Mouse (Mus musculus): ENCODE results near the gene Wdfy3.
"Not testable (repeated sequence)": the region's sequence is repeated elsewhere in the genome, so short reads cannot be mapped to it uniquely, and the experiment has no call there.

The Wdfy3 gene

DNA sequence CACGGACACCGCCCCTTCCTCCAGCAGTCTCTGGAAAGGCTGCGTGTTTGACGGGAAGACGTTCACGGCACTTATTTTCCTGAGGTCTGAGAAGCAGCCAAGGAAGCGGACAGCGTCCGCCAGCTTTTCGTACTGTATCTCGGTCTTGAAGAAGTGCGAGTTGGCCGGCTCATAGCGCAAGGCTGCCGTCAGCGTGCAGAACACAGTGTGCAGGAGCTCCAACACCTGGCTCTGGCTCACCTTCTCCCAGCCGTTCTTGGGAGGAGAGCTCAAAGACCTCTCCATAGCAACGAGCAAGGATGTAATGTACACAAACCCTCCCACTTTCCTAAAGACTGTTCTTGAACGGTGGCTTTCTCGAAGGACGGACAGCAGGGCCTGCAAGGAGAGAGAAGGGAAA is 132.4 kb downstream of the Wdfy3 start:
- no peak for DNase-seq

DNA sequence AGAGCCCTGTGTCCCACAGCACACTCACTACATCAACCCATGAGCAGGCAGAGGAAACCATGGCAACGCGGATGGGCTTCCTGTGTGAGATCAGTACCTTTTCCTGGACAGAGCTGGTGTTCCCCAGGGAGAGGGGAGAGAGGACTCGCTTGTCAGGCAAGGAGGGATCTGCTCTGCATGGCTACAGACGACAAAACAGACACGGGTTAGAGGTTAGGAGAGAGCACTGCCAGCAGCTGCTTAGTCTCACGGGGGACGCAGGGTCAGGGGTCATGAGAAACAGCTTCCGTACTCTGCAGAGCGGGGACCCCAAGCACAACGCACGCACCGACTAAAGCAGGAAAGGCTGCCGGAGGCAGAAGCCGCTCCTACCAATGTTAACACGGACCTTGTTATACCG is 133.8 kb downstream of the Wdfy3 start:
- DNase-seq: no peak

- peak; percentile 12 for DNase-seq
These were observed 135.1 kb downstream of the Wdfy3 start for GRCm38 (mm10) chr5:101934629-101935028.

- no peak for DNase-seq
These were observed 136.5 kb downstream of the Wdfy3 start for GRCm38 (mm10) chr5:101932971-101933810.

GRCm38 (mm10) chr5:101931997-101932396 is 137.7 kb downstream of the Wdfy3 start:
- DNase-seq: no peak

GRCm38 (mm10) chr5:101926311-101926710 is 143.4 kb downstream of the Wdfy3 start:
- DNase-seq: no peak

GRCm38 (mm10) chr5:101923710-101924109 is 146.0 kb downstream of the Wdfy3 start:
- no peak for DNase-seq

DNA sequence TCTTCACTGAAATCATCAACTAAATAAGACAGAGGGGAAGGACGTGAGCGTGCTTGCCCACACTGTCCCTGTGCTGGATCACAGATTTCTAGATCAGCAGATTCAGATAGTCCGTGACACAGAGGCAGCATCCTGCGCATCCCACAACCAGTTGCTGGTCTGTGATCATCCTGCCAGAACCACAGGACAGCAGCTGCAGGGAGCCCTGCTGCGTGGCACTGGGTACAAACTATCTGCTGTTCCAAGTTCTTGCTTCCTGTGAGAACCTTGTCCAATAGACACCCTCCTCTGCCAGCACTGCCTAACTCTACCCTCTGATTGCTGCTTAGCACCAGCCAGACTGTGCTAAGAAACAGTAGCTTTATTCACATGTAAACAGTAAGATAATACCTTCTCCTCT is 150.2 kb downstream of the Wdfy3 start:
- no peak for DNase-seq

- DNase-seq: no peak
These were observed 160.3 kb downstream of the Wdfy3 start for GRCm38 (mm10) chr5:101909468-101909867.

DNA sequence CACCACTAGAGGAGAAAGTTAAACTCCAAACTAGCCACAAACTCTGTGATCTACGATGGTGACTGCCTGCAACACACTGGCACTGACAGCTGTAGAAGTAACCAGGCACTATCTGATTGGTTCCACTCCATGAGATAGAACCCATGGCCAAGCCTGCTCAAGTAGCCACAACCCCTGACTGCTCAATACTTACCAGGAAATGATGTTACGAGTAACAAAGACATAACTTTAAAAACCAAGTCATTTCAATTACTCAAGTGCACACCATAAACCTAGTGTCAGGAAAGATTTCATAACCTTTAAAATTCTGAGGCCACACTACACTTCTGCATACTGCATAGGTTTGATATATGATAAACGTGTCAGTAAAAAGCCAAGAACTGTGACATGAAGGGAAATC is 164.1 kb downstream of the Wdfy3 start:
- no peak for DNase-seq

DNA sequence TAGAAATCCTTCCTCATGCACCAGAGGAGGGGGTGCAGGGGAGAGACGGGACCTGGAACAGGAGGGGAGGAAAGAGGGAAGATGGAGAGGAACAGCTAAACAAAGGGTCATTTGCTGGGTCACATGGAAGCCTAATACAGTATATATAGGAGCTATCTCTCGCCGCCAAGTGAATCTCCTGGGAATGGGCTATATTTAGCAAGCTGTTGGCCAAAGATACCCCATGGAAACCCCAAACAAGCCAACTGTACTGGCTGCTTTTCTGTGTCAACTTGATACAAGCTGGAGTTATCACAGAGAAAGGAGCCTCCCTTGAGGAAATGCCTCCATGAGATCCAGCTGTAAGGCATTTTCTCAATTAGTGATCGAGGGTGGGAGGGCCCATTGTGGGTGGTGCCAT is 164.9 kb downstream of the Wdfy3 start:
- DNase-seq: not testable (repeated sequence)

GRCm38 (mm10) chr5:101902686-101903085 is 167.0 kb downstream of the Wdfy3 start:
- DNase-seq: no peak

GRCm38 (mm10) chr5:101899981-101900380 is 169.7 kb downstream of the Wdfy3 start:
- no peak for DNase-seq

DNA sequence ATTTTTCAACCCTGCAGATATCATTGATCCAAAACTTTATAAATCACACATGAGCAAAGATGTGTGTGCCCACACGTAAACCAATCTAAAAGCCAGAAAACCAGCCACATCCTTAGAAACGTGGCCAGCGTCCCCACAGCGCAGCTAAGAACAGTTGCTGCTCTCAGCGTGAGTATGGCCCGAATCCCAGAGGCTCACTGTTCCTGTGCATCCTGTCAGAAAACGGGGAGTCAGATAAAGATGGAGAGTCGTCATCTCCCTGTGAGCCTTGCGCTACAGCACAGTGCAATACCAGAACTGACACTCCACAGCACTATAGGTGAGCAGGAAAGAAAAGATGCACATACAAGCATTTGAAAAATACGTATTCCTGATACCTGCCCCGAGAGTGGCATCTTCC is 172.9 kb downstream of the Wdfy3 start:
- DNase-seq: no peak

GRCm38 (mm10) chr5:101895717-101896645 is 173.7 kb downstream of the Wdfy3 start:
- DNase-seq: no peak

GRCm38 (mm10) chr5:101895119-101895518 is 174.6 kb downstream of the Wdfy3 start:
- no peak for DNase-seq

DNA sequence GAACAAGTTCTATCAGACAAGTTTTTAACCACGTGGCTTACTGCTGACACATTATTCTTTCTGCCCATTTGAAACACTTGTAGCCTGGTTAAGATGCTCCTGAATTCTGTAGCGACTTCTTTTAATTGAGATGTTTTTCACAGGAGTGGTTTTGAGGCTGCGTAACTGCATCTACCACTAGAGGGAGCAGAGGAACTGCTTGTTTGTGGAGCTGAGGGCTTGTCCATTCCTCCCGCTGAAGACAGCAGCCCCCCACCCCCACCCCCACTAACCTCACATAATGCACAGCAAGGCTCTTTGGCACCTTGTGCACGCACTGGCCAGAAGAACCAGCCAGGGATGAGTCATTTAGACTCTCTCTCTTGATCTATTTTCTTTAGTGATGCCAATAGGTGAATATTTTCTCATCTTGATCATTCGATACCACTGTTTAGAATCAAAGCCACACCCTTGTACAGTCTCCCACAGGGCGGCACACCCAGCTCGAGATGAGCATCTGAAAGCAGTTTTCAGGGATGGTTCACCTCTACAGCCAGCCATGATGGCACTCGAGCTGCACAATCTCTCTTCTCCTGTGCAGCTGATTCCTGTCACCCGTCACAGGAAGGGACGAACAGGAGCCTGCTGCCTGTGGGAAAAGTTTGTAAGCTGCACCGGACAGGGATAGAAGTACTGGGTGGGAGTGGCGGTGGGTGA is 175.8 kb downstream of the Wdfy3 start:
- DNase-seq: no peak

DNA sequence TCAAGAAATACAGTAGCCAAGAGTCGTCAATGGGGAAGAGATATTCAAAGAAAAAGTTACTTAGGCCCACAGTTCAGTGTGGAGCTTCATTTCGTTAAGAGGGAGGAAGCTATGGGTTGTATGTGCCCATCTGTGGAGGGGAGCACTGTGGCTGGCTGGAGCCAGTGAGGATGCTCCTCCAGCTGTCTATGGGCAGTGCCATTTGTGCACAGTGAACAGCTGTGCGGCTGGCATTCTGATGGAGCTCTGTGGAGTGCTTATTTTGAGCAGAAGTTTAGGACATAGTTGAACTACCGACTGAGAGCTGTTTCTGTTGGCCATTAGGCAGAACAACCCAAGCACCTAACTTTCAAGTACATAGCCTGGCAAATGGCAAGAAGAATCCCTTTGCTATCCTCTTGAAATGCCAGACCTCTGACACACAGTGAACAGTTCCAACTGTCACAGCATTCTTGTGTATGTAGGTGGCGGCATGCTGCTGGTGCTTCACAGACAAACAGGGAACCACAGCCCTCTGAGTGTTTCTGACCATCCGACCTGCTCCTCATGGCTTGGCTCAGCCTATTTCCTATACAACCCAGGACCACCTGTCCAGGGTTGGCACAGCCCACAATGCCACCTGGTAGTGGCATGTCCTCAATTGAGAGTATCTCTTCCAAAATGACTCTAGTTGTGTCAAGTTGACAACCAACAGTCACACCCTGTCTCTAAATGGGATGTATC is 177.9 kb downstream of the Wdfy3 start:
- DNase-seq: no peak

GRCm38 (mm10) chr5:101887989-101888388 is 181.7 kb downstream of the Wdfy3 start:
- no peak for DNase-seq

DNA sequence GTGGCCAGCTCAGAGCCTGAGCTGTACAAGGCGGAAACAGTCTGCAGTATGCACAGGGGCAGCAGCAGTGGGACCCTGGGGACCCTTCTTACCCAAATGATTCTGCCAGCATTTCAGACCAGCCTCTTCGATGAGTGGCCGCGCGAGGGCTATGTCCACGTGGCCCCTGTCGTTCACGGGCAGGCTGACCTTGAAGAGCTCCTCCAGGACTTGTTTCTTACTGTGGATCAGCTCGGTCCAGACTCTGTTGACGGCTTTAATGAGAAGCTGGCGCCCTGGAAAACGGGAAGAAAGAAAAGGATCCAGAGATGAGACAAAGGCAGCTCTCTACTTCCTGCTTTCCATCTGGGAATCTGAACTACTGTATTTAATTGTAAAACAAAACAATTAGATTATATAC is 184.7 kb downstream of the Wdfy3 start:
- no peak for DNase-seq

GRCm38 (mm10) chr5:101882191-101882590 is 187.5 kb downstream of the Wdfy3 start:
- DNase-seq: no peak

GRCm38 (mm10) chr5:101879914-101880313 is 189.8 kb downstream of the Wdfy3 start:
- no peak for DNase-seq

DNA sequence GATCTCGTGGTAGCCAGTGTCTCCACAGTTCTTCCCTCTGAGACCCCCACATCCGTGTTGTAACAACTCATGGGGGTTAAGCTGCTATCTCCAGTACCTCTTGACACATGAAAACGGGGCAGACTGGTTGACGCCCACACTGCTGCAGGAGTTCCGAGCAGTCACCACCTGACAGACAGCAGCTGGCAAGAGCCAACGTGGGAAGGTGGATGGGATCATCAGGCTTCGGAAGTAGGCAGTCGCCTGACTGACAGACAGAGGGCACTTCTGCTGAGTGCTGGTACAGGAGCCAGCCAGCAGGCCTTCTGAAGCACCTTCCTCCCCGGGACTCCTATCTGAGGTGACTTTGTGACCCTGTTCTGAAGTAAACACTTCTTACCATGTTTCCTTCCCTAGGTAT is 191.3 kb downstream of the Wdfy3 start:
- DNase-seq: no peak

All from thymus, postnatal 14 days (tissue).